Mouse (Mus musculus): ENCODE data around the gene Lrrc63.

DNA sequence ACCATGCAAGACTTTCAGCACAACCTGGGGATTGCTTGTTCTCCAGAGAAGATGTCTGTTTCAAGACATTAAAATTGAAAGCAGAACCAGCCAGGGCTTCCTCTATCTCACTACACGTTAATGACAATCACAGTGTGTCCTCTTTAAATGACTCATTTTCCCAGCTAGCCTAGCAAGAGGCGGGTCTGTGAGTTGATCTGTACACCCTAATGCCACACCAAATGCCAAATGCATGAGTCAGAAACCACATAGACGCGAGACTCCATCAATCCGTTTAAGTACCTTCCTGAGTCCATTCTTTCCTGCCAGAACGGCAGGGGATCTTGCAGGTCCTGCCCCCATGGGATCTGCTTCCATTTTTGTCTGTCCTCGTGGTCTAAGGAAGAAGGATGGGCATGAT lies 85.5 kb downstream of the Lrrc63 start:
- no peak for TF ChIP-seq CTCF (IDR thresholded peaks at IDR 0.05; ENCODE audit: extremely low read depth, insufficient read length, insufficient replicate concordance, low read depth, low read length)
- no peak for TF ChIP-seq POLR2A (IDR thresholded peaks at IDR 0.05; ENCODE audit: low read depth, low read length)
